Mouse (Mus musculus) adrenal gland, adult (tissue): Measurements from ENCODE around the gene Adgrf1.

Experiments used
- DNase-seq, 2 experiments: peaks; one replicate each; pipeline ENCODE4 v3.0.0; 2022 to 2023; ENCODE audit warnings: low spot score in 1 of 2; ENCODE audit not compliant: inconsistent age in 2 of 2

Gene Adgrf1

GRCm38 (mm10) chr17:43270161-43270560, at the start of gene Adgrf1:
Gene Adgrf1 (plus strand): TSS chr17:43270329.
- no peak for DNase-seq

- DNase-seq: no peak
Measured at GRCm38 (mm10) chr17:43226101-43226500, 44.0 kb upstream of the Adgrf1 start.

- peak; percentile 43 to 86 for DNase-seq
Measured at GRCm38 (mm10) chr17:43229621-43230513, 40.3 kb upstream of the Adgrf1 start.

GRCm38 (mm10) chr17:43230821-43231220, 39.3 kb upstream of the Adgrf1 start:
- no peak for DNase-seq

GRCm38 (mm10) chr17:43232769-43233168, 37.4 kb upstream of the Adgrf1 start:
- DNase-seq: no peak

GRCm38 (mm10) chr17:43236656-43237250, 33.4 kb upstream of the Adgrf1 start:
- DNase-seq: no peak

GRCm38 (mm10) chr17:43239035-43239434, 31.1 kb upstream of the Adgrf1 start:
- no peak for DNase-seq

GRCm38 (mm10) chr17:43241134-43241533, 29.0 kb upstream of the Adgrf1 start:
- DNase-seq: peak; percentile 77 to 92

- DNase-seq: no peak
Measured at GRCm38 (mm10) chr17:43242609-43243008, 27.5 kb upstream of the Adgrf1 start.

GRCm38 (mm10) chr17:43245364-43245763, 24.8 kb upstream of the Adgrf1 start:
- DNase-seq: no peak

GRCm38 (mm10) chr17:43247245-43247644, 22.9 kb upstream of the Adgrf1 start:
- DNase-seq: no peak

GRCm38 (mm10) chr17:43249645-43250044, 20.5 kb upstream of the Adgrf1 start:
- no peak for DNase-seq

- peak; percentile 34 to 80 for DNase-seq
Measured at GRCm38 (mm10) chr17:43251249-43252125, 18.6 kb upstream of the Adgrf1 start.

GRCm38 (mm10) chr17:43252846-43253245, 17.3 kb upstream of the Adgrf1 start:
- DNase-seq: no peak

GRCm38 (mm10) chr17:43254261-43254660, 15.9 kb upstream of the Adgrf1 start:
- DNase-seq: no peak

- DNase-seq: no peak
Measured at GRCm38 (mm10) chr17:43256536-43257135, 13.5 kb upstream of the Adgrf1 start.

GRCm38 (mm10) chr17:43257699-43258098, 12.4 kb upstream of the Adgrf1 start:
- DNase-seq: peak in 1 of 2 experiments; percentile 26

- no peak for DNase-seq
Measured at GRCm38 (mm10) chr17:43261937-43262336, 8.2 kb upstream of the Adgrf1 start.

GRCm38 (mm10) chr17:43264739-43265138, 5.4 kb upstream of the Adgrf1 start:
- no peak for DNase-seq

GRCm38 (mm10) chr17:43265178-43265837, 4.8 kb upstream of the Adgrf1 start:
- peak; percentile 61 to 87 for DNase-seq
